Mouse (Mus musculus) right cerebral cortex, adult 2 months (tissue): ENCODE data around the gene Rnf141.

Experiments used
- DNase-seq, 2 experiments: peaks; one replicate each; pipeline ENCODE4 v3.0.0; 2021 to 2022; ENCODE audit warnings: low spot score in 2 of 2

Gene Rnf141

GRCm38 (mm10) chr7:110843916-110844874 lies at the start of gene Rnf141:
Gene Rnf141 (minus strand): TSS chr7:110844457.
- peak; percentile 95 for DNase-seq

GRCm38 (mm10) chr7:110891501-110891986 lies 47.3 kb upstream of the Rnf141 start:
- DNase-seq: peak in 1 of 2 experiments; percentile 17

GRCm38 (mm10) chr7:110881746-110882333 lies 37.6 kb upstream of the Rnf141 start:
- no peak for DNase-seq

- DNase-seq: no peak
Observed at GRCm38 (mm10) chr7:110878028-110878427, 33.8 kb upstream of the Rnf141 start.

- no peak for DNase-seq
Observed at GRCm38 (mm10) chr7:110876965-110877364, 32.7 kb upstream of the Rnf141 start.

GRCm38 (mm10) chr7:110868807-110869206 lies 24.6 kb upstream of the Rnf141 start:
- DNase-seq: no peak

- DNase-seq: no peak
Observed at GRCm38 (mm10) chr7:110867116-110867515, 22.9 kb upstream of the Rnf141 start.

GRCm38 (mm10) chr7:110866021-110866420 lies 21.8 kb upstream of the Rnf141 start:
- no peak for DNase-seq

- DNase-seq: no peak
Observed at GRCm38 (mm10) chr7:110865570-110865969, 21.3 kb upstream of the Rnf141 start.

- no peak for DNase-seq
Observed at GRCm38 (mm10) chr7:110865038-110865437, 20.8 kb upstream of the Rnf141 start.

GRCm38 (mm10) chr7:110862751-110863289 lies 18.6 kb upstream of the Rnf141 start, which contains the start of gene Lyve1:
Gene Lyve1 (minus strand): TSS chr7:110863239.
- DNase-seq: no peak

- DNase-seq: no peak
Observed at GRCm38 (mm10) chr7:110860129-110860528, 15.9 kb upstream of the Rnf141 start.

- no peak for DNase-seq
Observed at GRCm38 (mm10) chr7:110855604-110856003, 11.3 kb upstream of the Rnf141 start.

GRCm38 (mm10) chr7:110854927-110855546 lies 10.8 kb upstream of the Rnf141 start:
- no peak for DNase-seq

GRCm38 (mm10) chr7:110854519-110854918 lies 10.3 kb upstream of the Rnf141 start:
- DNase-seq: peak; percentile 27 to 39

- DNase-seq: no peak
Observed at GRCm38 (mm10) chr7:110853611-110854010, 9.4 kb upstream of the Rnf141 start.

- no peak for DNase-seq
Observed at GRCm38 (mm10) chr7:110851541-110852203, 7.4 kb upstream of the Rnf141 start.

GRCm38 (mm10) chr7:110848371-110848770 lies 4.1 kb upstream of the Rnf141 start:
- DNase-seq: no peak

- DNase-seq: no peak
Observed at GRCm38 (mm10) chr7:110847321-110847720, 3.1 kb upstream of the Rnf141 start.

GRCm38 (mm10) chr7:110840332-110840731 lies 3.9 kb downstream of the Rnf141 start:
- no peak for DNase-seq

GRCm38 (mm10) chr7:110834522-110834921 lies 9.7 kb downstream of the Rnf141 start:
- DNase-seq: no peak
